Mouse (Mus musculus): ENCODE data around the gene Adam17. TPM values are rescaled to one million over a fixed set of nuclear protein-coding genes. Genes with fewer than 3 reads are reported as not detected.

Adam17 gene
- polyA plus RNA-seq, 1 experiment, result 15.2 TPM

- no peak for DNase-seq (ENCODE audit: low read depth, low spot score)
- WGBS, result 81% methylated on average over 1 of the region's 1 CpGs
These were observed 96.0 kb downstream of the Adam17 start for GRCm38 (mm10) chr12:21277352-21277864.

- WGBS, result 87% methylated on average over 7 of the region's 7 CpGs
- no peak for DNase-seq (ENCODE audit: low read depth, low spot score)
These were observed 99.0 kb downstream of the Adam17 start for GRCm38 (mm10) chr12:21274446-21274845.

Other genes with a start within 250 kb of the Adam17 start
- 22.8 and 27.9 TPM in 2 replicates for gene Cpsf3, start 88.2 kb downstream of the Adam17 start, polyA plus RNA-seq (2012; rRNA removed)
- gene Itgb1bp1, start 87.3 kb downstream of the Adam17 start, polyA plus RNA-seq (2012; rRNA removed), result 8.6 and 8.8 TPM in 2 replicates
- gene Iah1, start 57.2 kb downstream of the Adam17 start, polyA plus RNA-seq (2012; rRNA removed), result 64.1 and 65.3 TPM in 2 replicates
- 69.8 and 75.7 TPM in 2 replicates for gene Ywhaq, start 44.0 kb upstream of the Adam17 start, polyA plus RNA-seq (2012; rRNA removed)